Mouse (Mus musculus) heart, postnatal 4 days (tissue): ENCODE measurements at regions not wholly inside any gene's neighbourhood (a gene's known extent, or its start where the extent isn't known, plus 50 kb on each side); places are given as distances from the start of the nearest gene placed in this dataset.

Experiments used
- DNase-seq: peaks from one replicate; pipeline ENCODE4 v3.0.0; 2021

- DNase-seq = no peak
Measured at GRCm38 (mm10) chr14:76701911-76702708, 145.4 kb upstream of the Serp2 start.

DNA sequence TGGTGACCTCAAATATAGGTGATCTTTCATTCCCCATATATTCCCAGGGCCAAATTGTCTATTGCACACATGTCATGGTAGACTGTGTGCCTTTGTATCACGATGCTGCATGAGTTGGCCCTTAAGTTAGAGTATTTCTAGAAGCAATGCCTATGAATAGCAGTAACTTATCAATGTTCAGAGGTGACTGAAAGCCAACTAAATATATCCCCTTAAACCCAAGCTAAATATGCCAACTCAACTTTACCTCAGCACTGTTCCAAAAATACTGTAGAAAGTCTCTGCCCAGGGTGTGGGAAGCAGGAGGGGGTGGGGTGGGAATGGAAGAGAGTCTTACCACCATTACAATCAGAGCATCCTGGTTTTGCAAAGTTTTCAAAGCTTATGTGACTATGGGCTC is 144.6 kb upstream of the Serp2 start:
- no peak for DNase-seq

DNA sequence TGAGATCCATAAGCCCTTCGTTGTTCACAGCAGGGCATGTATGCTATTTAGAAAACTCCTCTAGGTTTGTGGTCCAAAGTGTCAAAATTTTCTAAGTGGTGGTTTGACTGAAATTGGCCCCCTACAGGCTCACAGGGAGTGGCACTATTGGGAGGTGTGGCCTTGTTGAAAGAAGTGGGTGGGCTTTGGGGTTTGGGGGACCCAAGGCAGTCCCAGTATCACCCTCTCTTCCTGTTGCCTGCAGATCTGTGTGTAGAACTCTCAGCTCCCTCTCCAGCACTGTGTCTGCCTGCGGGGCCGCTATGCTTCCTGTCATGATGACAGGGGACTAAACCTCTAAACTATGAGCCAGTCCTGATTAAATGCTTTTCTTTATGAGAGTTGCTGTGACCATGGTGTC is 144.1 kb upstream of the Serp2 start:
- no peak for DNase-seq

DNA sequence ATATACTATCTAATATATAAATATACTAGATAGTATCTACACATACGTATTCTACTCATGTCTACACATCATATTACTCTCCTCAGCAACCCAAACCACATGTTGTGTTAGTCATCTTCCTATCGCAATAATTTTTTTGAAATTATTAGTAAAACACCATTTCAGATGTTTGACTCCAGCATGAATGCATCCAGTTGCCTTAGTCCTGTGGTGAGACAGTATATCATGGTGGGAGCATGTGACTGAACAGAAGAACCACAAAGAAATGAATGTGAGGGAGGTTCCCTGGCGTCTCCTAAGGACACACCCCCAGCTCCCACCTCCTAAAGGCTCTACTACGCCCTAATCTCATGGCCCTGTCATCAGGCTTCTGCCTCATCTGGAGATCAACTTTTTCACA is 143.5 kb upstream of the Serp2 start:
- DNase-seq = no peak

DNA sequence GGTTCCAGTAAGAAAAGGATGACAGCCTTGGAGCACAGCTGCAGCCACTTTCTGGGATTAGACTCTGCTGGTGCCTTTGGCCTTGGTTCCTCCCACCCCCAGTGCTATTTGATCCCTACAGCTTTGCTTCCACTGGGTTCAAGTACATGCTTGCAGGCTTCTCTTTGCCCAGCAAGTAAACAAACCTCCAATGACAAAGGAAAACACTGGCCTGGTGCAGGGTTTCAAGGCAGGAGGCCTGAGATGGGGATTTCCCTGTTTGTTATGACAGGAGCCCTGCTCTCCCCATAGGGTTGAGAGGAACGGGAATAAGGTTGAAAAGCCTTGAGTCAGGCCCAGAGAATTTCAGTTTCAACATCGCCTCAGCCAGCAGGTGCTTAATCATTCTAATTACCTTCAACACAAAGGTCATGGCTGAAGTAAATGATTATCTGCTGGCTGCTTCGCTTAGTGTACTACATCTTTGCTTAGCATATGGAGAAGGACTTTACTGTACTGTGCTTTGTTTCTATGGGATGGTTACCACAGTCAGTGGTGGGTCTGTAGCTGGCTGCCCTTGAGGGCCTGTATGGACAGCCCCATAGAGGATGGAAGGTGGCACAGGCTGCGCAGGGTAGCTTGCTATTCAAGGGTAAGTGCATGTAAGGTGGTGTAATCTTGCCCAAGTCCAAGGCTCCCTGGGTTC is 142.2 kb upstream of the Serp2 start:
- DNase-seq = no peak

DNA sequence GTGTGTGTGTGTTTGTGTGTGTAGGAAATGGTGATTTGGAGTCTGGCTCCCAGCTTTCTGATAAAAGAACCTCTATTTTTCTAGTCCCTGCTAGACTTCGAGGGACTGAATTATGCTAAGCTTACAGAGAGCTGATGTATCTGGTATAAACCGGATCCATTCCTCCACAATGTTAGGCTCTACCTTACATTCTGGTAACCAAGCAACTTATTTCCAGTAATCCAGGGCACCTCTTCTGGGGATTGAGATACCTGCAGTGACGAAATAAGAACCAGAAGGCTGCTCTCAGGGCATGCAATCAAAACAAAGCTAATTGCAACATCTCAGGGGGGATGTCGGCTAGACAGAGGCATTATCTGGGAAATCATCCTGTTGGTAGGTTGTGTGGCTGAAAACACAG is 140.0 kb upstream of the Serp2 start:
- DNase-seq = no peak

GRCm38 (mm10) chr14:76695691-76696355 is 139.1 kb upstream of the Serp2 start:
- no peak for DNase-seq

DNA sequence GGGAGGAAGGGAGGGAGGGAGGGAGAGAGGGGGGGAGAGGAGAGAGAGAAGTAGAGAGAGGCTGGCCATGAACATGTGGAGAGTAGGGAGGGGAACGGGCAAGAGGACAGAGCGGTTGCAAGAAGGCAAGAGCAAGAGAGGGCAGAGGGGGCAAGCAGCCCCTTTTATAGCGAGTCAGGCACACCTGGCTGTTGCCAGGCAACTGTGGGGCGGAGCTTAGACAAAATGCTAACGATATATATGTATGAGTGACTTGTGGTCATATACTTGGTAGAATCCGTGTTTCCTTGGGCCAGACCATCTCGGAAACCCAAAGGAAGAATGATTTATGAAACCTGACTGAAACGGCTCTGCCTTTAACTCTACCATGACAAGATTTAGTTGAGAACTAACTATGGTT is 138.2 kb upstream of the Serp2 start:
- DNase-seq = no peak

- DNase-seq = peak; percentile 29
Measured at GRCm38 (mm10) chr14:76693351-76694317, 136.9 kb upstream of the Serp2 start.

- no peak for DNase-seq
Measured at GRCm38 (mm10) chr14:76687971-76688407, 131.3 kb upstream of the Serp2 start.

GRCm38 (mm10) chr14:76686762-76687453 is 130.2 kb upstream of the Serp2 start:
- no peak for DNase-seq

- DNase-seq = no peak
Measured at GRCm38 (mm10) chr14:76685830-76686761, 129.4 kb upstream of the Serp2 start.

- DNase-seq = no peak
Measured at GRCm38 (mm10) chr14:76684327-76684726, 127.6 kb upstream of the Serp2 start.

GRCm38 (mm10) chr14:76681581-76682377 is 125.1 kb upstream of the Serp2 start:
- DNase-seq = peak; percentile 57

DNA sequence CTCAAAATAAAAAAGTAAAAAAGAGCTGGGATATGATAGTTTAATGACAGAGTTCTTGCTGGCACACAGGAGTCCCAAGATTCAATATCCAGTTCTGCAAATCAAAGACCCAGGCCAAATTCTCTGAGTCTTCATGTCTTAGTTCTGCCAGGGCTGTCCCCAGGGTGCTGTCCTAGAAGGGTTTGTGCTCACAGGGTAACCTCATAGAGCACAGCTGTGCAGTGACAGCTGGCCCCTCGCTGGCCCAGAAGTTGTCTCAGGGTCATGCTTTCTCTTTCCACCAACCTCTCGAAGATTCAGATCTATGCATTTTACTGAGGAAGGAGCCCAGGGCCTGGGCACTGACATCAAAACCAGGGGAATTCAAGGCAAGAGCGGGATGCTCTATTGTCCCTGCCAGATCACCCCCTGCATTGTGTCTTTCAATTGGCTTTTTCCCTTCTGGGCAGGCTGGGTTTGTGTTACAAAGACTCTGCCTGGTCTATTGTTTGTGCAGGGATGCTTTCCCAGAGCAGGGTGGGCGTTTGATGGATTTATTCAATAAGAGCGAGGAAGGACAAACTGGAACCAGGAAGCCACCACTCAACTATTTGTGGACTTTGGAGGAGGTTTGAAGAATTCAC is 121.9 kb upstream of the Serp2 start:
- DNase-seq = no peak

DNA sequence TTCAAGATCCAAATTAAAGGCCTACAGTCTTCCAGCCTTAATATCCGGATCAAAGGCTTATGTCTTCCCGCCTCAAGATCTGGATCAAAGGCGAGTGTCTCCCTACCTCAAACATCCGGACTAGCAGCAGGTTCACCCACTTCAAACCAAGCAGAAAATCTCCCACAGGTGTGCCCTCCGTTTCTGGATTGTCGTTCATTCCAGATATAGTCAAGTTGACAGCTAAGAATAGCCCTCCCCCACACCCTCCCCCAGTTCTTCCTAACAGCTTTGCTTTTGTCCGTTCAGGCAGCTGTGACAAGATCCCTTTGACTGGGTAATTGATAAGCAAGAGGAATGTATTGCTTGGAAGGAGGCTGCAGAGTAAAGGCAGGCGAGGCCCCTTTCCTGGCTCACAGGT is 118.3 kb upstream of the Serp2 start:
- DNase-seq = no peak

DNA sequence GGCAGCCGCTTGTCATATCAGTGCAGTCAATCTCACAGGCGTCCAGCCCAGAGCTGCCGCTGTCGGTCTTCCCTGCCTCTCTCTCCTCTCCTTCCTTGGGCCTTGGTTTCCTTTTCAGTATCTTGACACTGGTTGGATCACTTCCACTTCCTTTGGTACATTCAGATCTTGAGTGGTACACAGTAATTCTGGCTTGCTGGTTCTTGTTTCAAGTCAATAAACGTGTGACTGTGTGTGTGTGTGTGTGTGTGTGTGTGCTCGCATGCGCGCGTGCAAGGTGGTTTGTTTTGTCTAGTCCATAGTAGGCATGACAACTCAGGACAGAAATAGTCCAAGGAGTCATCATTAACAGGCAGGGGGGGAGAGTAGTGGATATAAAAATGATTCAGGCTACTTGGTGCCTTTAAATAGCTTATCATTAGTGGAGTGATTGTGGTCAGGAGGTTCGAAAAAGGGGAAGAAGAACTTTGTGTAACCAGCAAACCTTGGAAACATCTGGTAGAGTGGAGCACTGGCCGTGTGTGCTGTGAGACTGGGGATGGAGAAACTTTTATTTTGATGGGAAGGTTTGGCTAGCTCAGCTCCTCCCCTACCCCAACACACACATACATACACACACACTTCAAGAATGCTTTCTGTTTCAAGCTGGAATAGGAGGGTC is 117.1 kb upstream of the Serp2 start:
- no peak for DNase-seq

GRCm38 (mm10) chr14:76672899-76673298 is 116.2 kb upstream of the Serp2 start:
- no peak for DNase-seq

DNA sequence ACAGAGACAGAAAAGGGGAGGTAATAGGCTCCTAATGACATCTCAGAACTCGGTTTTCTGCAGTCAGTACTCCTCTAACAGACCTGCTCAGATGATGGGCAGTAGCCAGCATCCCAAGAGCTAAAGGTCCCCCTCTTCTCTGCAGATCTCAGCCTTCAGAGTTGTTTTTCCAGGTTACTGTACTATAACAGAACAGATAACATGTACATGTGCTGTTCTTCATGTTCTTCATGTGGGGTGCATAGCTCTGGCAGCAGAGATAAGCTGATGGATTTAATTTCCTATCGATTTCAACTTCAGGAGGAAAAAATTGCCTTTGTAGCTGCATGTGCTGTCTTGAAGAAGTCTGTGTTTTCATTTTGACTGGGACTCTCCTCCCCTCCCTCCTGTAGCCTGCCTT is 115.8 kb upstream of the Serp2 start:
- DNase-seq = no peak
